Mouse (Mus musculus): ENCODE results near the gene Gm525. TPM values are rescaled to one million over a fixed set of nuclear protein-coding genes. Genes with fewer than 3 reads are reported as not detected.
A peak's percentile ranks its signal among the peaks of the same experiment; 100 is the strongest.
"Not testable (repeated sequence)": the region's sequence is repeated elsewhere in the genome, so short reads cannot be mapped to it uniquely, and the experiment has no call there.

Gene Gm525
- total RNA-seq, 2 experiments from 2014 or later: not detected

GRCm38 (mm10) chr11:89060423-89061089, 13.1 kb upstream of the Gm525 start:
- DNase-seq: peak; percentile 79 to 81
- intact Hi-C loops (cut with DNase I): no loop called here

- no peak for DNase-seq
- intact Hi-C loops (cut with DNase I): no loop called here
Measured at GRCm38 (mm10) chr11:89061362-89061761, 12.3 kb upstream of the Gm525 start.

- no peak for DNase-seq
- intact Hi-C loops (cut with DNase I): no loop called here
Measured at GRCm38 (mm10) chr11:89064312-89064711, 9.3 kb upstream of the Gm525 start.

- DNase-seq: no peak
- intact Hi-C loops (cut with DNase I): no loop called here
Measured at GRCm38 (mm10) chr11:89065297-89065696, 8.3 kb upstream of the Gm525 start.

GRCm38 (mm10) chr11:89066126-89066525, 7.5 kb upstream of the Gm525 start:
- intact Hi-C loops (cut with DNase I): no loop called here
- no peak for DNase-seq

- intact Hi-C loops (cut with DNase I): no loop called here
Measured at GRCm38 (mm10) chr11:89066750-89067149, 6.9 kb upstream of the Gm525 start, which contains the start of gene Dgke. Dgke (minus strand) TSS chr11:89066850.

GRCm38 (mm10) chr11:89067301-89067822, 6.3 kb upstream of the Gm525 start:
- no peak for DNase-seq
- intact Hi-C loops (cut with DNase I): no loop called here

More at GRCm38 (mm10) chr11:89066750-89067149, 6.9 kb upstream of the Gm525 start, which contains the start of gene Dgke:
- no peak for DNase-seq

- intact Hi-C loops (cut with DNase I): no loop called here
- DNase-seq: no peak
Measured at GRCm38 (mm10) chr11:89067871-89068490, 5.7 kb upstream of the Gm525 start.

GRCm38 (mm10) chr11:89068649-89069048, 5.0 kb upstream of the Gm525 start:
- DNase-seq: no peak
- intact Hi-C loops (cut with DNase I): no loop called here

- intact Hi-C loops (cut with DNase I): no loop called here
- no peak for DNase-seq
Measured at GRCm38 (mm10) chr11:89069303-89069702, 4.3 kb upstream of the Gm525 start.

GRCm38 (mm10) chr11:89071522-89071921, 2.1 kb upstream of the Gm525 start:
- intact Hi-C loops (cut with DNase I): no loop called here
- no peak for DNase-seq

- intact Hi-C loops (cut with DNase I): no loop called here
- no peak for DNase-seq
Measured at GRCm38 (mm10) chr11:89074783-89075413, 1.3 kb downstream of the Gm525 start.

- intact Hi-C loops (cut with DNase I): no loop called here
Measured at GRCm38 (mm10) chr11:89076370-89076821, 2.8 kb downstream of the Gm525 start.

GRCm38 (mm10) chr11:89077601-89078000, 4.0 kb downstream of the Gm525 start:
- no peak for DNase-seq
- intact Hi-C loops (cut with DNase I): no loop called here

More at GRCm38 (mm10) chr11:89076370-89076821, 2.8 kb downstream of the Gm525 start:
- DNase-seq: no peak

- intact Hi-C loops (cut with DNase I): no loop called here
- no peak for DNase-seq
Measured at GRCm38 (mm10) chr11:89078305-89078704, 4.7 kb downstream of the Gm525 start.

GRCm38 (mm10) chr11:89078996-89079680, 5.5 kb downstream of the Gm525 start:
- DNase-seq: no peak
- intact Hi-C loops (cut with DNase I): no loop called here

- DNase-seq; intact Hi-C loops (cut with DNase I): not testable (repeated sequence)
Measured at GRCm38 (mm10) chr11:89081906-89082305, 8.3 kb downstream of the Gm525 start.

- intact Hi-C loops (cut with DNase I); DNase-seq: not testable (repeated sequence)
Measured at GRCm38 (mm10) chr11:89082691-89083090, 9.1 kb downstream of the Gm525 start.

GRCm38 (mm10) chr11:89084601-89085000, 11.0 kb downstream of the Gm525 start:
- peak in 1 of 2 experiments; percentile 13 for DNase-seq
- intact Hi-C loops (cut with DNase I): no loop called here

- intact Hi-C loops (cut with DNase I): no loop called here
- no peak for DNase-seq
Measured at GRCm38 (mm10) chr11:89086208-89086809, 12.7 kb downstream of the Gm525 start.

All from gastrocnemius, postnatal 36 days (tissue).